Mouse (Mus musculus): Measurements from ENCODE around the gene Caprin2.

Caprin2 gene

GRCm38 (mm10) chr6:148830355-148830747 lies 65.7 kb downstream of the Caprin2 start:
- H3K4me3 ChIP-seq (replicated peaks; ENCODE audit: low read length) = peak overlapping the region; percentile 98
- no peak for TF ChIP-seq POU5F1 (IDR thresholded peaks at IDR 0.05; ENCODE audit: borderline replicate concordance, low read length)
- no peak for TF ChIP-seq NANOG (IDR thresholded peaks at IDR 0.05; ENCODE audit: borderline replicate concordance, low read length)

GRCm38 (mm10) chr6:148826119-148826518 lies 69.9 kb downstream of the Caprin2 start:
- no peak for TF ChIP-seq CTCF (conservative IDR thresholded peaks at IDR 0.05; ENCODE audit: low read length)
- no peak for TF ChIP-seq POU5F1 (IDR thresholded peaks at IDR 0.05; ENCODE audit: borderline replicate concordance, low read length)
- H3K4me3 ChIP-seq (replicated peaks; ENCODE audit: low read length) = no peak overlapping the region
- H3K36me3 ChIP-seq (ENCODE audit: insufficient read depth, low read length) = peaks cover 25% of the 10 kb centered on the region
- no peaks in the 10 kb centered on the region for H3K27me3 ChIP-seq (ENCODE audit: insufficient read depth, low read length)
- H3K4me1 ChIP-seq (replicated peaks; ENCODE audit: low read depth, low read length) = peaks cover 29% of the 10 kb centered on the region
- H3K9me3 ChIP-seq (ENCODE audit: low read length) = no peaks in the 10 kb centered on the region

More at GRCm38 (mm10) chr6:148830355-148830747, 65.7 kb downstream of the Caprin2 start:
- H3K4me1 ChIP-seq (replicated peaks; ENCODE audit: low read depth, low read length) = peaks cover 40% of the 10 kb centered on the region
- H3K36me3 ChIP-seq (ENCODE audit: insufficient read depth, low read length) = 0 out of 2 replicates have a peak, but pooled peaks cover 9% of the 10 kb centered on the region
- no peaks in the 10 kb centered on the region for H3K27me3 ChIP-seq (ENCODE audit: insufficient read depth, low read length)
- H3K9me3 ChIP-seq (ENCODE audit: low read length) = no peaks in the 10 kb centered on the region

- Histone ChIP-seq H3K36me3 (ENCODE audit: insufficient read depth, low read length) (peaks cover 72% of the 10 kb centered on the region), H3K4me3 (replicated peaks; ENCODE audit: low read length) (no peak overlapping the region), H3K9me3 (ENCODE audit: low read length) (no peaks in the 10 kb centered on the region), H3K27me3 (ENCODE audit: insufficient read depth, low read length) (no peaks in the 10 kb centered on the region), H3K4me1 (replicated peaks; ENCODE audit: low read depth, low read length) (no peaks in the 10 kb centered on the region)
- TF ChIP-seq NANOG (IDR thresholded peaks at IDR 0.05; ENCODE audit: borderline replicate concordance, low read length) (no peak), POU5F1 (IDR thresholded peaks at IDR 0.05; ENCODE audit: borderline replicate concordance, low read length) (no peak), CTCF (conservative IDR thresholded peaks at IDR 0.05; ENCODE audit: low read length) (no peak)
These were observed 77.3 kb downstream of the Caprin2 start for GRCm38 (mm10) chr6:148818624-148819343.

- TF ChIP-seq CTCF (conservative IDR thresholded peaks at IDR 0.05; ENCODE audit: low read length) (no peak), NANOG (IDR thresholded peaks at IDR 0.05; ENCODE audit: borderline replicate concordance, low read length) (no peak), POU5F1 (IDR thresholded peaks at IDR 0.05; ENCODE audit: borderline replicate concordance, low read length) (no peak)
- H3K27me3 ChIP-seq (ENCODE audit: insufficient read depth, low read length) = no peaks in the 10 kb centered on the region
- H3K4me3 ChIP-seq (replicated peaks; ENCODE audit: low read length) = no peak overlapping the region
- H3K9me3 ChIP-seq (ENCODE audit: low read length) = no peaks in the 10 kb centered on the region
- H3K36me3 ChIP-seq (ENCODE audit: insufficient read depth, low read length) = peaks cover 70% of the 10 kb centered on the region
- peaks cover 2% of the 10 kb centered on the region; the same call in 1 of the 2 replicates for H3K4me1 ChIP-seq (replicated peaks; ENCODE audit: low read depth, low read length)
These were observed 79.3 kb downstream of the Caprin2 start for GRCm38 (mm10) chr6:148816751-148817150.

GRCm38 (mm10) chr6:148811117-148811516 lies 84.9 kb downstream of the Caprin2 start:
- TF ChIP-seq CTCF (conservative IDR thresholded peaks at IDR 0.05; ENCODE audit: low read length) (no peak), NANOG (IDR thresholded peaks at IDR 0.05; ENCODE audit: borderline replicate concordance, low read length) (no peak), POU5F1 (IDR thresholded peaks at IDR 0.05; ENCODE audit: borderline replicate concordance, low read length) (no peak)
- no peaks in the 10 kb centered on the region for H3K27me3 ChIP-seq (ENCODE audit: insufficient read depth, low read length)
- peaks cover 2% of the 10 kb centered on the region; the same call in 1 of the 2 replicates for H3K4me1 ChIP-seq (replicated peaks; ENCODE audit: low read depth, low read length)
- no peak overlapping the region for H3K4me3 ChIP-seq (replicated peaks; ENCODE audit: low read length)
- no peaks in the 10 kb centered on the region for H3K9me3 ChIP-seq (ENCODE audit: low read length)
- peaks cover 71% of the 10 kb centered on the region for H3K36me3 ChIP-seq (ENCODE audit: insufficient read depth, low read length)

GRCm38 (mm10) chr6:148799773-148800172 lies 96.3 kb downstream of the Caprin2 start:
- H3K4me1 ChIP-seq (replicated peaks; ENCODE audit: low read depth, low read length) = no peaks in the 10 kb centered on the region
- no peak overlapping the region for H3K4me3 ChIP-seq (replicated peaks; ENCODE audit: low read length)
- no peaks in the 10 kb centered on the region for H3K9me3 ChIP-seq (ENCODE audit: low read length)
- H3K27me3 ChIP-seq (ENCODE audit: insufficient read depth, low read length) = no peaks in the 10 kb centered on the region
- TF ChIP-seq POU5F1 (IDR thresholded peaks at IDR 0.05; ENCODE audit: borderline replicate concordance, low read length) (no peak), CTCF (conservative IDR thresholded peaks at IDR 0.05; ENCODE audit: low read length) (no peak), NANOG (IDR thresholded peaks at IDR 0.05; ENCODE audit: borderline replicate concordance, low read length) (no peak)
- peaks cover 71% of the 10 kb centered on the region for H3K36me3 ChIP-seq (ENCODE audit: insufficient read depth, low read length)

GRCm38 (mm10) chr6:148795145-148795544 lies 100.9 kb downstream of the Caprin2 start:
- H3K4me1 ChIP-seq (replicated peaks; ENCODE audit: low read depth, low read length) = no peaks in the 10 kb centered on the region
- no peak overlapping the region for H3K4me3 ChIP-seq (replicated peaks; ENCODE audit: low read length)
- no peaks in the 10 kb centered on the region for H3K27me3 ChIP-seq (ENCODE audit: insufficient read depth, low read length)
- no peaks in the 10 kb centered on the region for H3K9me3 ChIP-seq (ENCODE audit: low read length)
- H3K36me3 ChIP-seq (ENCODE audit: insufficient read depth, low read length) = peaks cover 60% of the 10 kb centered on the region
- no peak for TF ChIP-seq CTCF (conservative IDR thresholded peaks at IDR 0.05; ENCODE audit: low read length)
- TF ChIP-seq POU5F1 (IDR thresholded peaks at IDR 0.05; ENCODE audit: borderline replicate concordance, low read length) = no peak
- no peak for TF ChIP-seq NANOG (IDR thresholded peaks at IDR 0.05; ENCODE audit: borderline replicate concordance, low read length)

Measured in E14TG2a.4 (cell line).